Mouse (Mus musculus): ENCODE measurements around the gene Catip.

The Catip gene

DNA sequence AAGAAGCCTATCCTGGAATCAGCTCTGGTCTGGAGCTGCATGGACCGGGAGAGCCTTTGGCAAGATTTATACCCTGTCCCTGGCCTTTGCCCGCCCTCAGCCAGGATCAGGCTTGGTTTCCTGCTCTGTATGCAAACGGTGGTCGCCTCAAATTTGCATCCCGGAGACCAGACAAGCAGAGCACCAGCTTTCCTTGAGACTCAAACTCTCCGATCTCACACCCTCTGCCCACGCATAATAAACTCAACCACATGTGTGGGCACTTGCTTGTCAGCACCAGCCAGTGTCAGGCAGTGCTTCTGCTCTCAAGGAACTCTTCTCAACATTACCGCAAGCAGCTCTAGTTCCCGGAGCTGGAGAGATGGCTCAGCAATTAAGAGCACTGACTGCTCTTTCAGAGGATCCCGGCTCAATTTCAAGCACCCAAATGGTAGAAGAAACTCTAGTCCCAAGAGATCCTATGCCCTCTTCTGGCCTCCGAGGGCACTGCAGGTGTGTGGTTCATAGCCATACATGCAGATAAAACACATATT lies 36.1 kb downstream of the Catip start:
- in situ Hi-C loops (cut with MseI, MboI) = no loop called here

DNA sequence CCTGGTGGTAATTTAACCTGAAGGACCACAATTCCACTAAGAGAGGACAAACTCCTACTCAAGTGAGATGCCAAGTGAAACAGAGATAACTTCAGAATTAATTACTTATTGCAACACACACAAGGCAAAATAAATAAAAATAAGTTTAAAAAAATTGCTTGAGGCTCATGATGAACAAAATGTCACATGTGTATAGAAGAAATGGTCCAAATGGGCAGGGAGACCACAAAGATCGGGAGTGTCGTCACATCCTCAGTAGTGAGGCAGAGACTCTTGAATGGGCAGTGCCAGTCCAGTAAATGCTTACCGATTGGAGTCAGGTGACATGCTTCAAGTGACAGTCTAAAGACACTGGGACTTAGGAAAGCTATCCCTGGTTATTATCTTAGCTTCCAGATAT lies 38.6 kb downstream of the Catip start:
- in situ Hi-C loops (cut with MseI, MboI) = no loop called here

DNA sequence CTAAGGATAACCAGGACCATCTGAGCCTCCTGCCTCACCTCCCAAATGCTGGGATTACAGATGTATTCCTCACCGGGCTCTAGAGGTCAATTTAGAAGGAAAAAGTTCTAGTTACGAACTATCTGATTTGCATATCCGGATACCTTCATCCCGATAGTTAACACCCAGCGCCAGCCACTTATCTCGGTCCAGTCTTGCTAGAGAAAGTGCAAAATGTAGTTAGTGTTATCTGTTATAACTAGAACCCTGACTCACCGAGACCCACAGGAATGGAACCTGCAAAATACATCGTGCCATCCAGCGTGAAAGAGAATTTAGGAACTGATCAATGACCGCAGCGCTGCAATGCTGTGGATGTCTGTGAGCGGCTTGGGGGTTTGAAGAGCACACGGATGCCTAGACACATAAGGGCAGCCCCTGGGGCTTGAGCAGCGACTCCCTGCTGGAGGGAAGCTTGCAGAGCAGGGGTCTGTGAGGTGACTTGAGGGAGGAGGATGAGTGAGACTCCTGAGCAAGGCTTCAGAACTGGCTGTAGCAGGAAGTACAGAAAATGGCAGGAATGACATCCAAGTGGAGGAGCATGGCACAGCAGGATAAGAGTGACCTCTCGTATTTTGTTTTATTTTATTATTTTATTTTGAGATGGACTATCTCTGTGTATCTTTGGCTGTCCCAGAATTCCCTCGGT lies 39.3 kb downstream of the Catip start:
- in situ Hi-C loops (cut with MseI, MboI) = no loop called here

DNA sequence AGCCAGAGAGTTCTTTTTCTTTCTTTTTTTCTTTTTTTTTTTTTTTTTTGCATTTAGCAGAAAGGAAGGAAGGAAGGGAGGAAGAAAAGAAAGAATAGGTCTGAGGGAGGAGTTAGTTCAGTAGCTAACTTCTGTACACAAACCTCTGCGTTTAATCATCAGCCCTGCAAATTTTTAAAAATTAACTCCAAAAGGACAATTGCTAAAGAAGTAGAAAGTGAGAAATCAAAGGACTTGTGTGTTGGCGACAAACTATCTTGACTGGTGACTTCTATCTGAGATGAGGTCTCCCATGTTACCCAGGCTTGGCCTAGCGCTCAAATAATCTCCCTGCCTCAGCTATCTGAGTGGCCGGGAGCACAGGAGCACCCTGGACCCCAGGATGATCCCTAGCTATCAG lies 42.3 kb downstream of the Catip start:
- in situ Hi-C loops (cut with MseI, MboI) = no loop called here

DNA sequence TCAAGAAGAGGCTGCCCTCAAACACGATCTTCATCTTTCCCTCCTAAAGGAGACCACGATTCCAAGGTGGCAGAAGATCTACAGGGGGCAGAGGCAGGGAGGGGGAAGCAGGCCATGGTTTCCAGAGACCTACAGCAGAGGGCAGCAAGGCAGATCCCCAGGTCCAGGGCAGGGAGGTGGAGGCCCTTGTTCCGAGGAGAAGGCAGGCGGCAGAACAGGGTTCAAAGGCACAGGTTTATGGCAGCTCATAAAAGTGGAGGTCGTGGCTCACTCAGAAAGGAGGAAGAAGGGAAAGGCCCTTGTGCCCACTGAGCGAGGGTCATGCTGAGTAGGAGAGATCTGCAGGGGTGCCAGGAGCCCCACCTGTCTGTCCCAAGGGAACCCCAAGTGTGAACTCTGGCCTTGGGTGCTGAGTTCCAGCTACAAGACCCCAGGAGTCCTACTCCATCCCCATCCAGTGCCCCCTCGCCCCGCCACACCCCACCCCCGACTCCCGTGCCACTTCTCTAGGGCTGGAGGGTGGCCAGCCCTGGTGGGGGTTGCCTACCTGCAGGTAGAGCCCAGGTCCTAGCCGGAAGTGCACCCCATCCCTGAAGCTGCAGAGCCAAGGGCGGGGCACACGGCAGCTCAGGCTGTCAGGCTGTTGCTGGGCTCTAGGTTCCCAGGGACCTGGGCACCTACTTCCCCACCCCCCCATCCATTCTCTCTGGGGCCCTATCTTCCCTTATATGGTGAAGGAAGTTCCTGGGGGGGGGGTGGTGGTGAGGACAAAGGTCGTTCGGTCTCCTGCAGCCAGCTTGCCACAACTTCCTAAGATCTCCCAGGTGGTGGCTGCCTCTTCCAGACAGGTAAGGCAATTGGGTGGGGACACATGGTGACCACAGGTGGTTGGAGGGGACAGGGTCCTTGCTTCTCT lies 46.9 kb downstream of the Catip start, which contains the start of gene Vil1:
TSS of gene Vil1 (plus strand) at position 788 of the 916 bp plus-strand sequence.
- in situ Hi-C loops (cut with MseI, MboI) = no loop called here

DNA sequence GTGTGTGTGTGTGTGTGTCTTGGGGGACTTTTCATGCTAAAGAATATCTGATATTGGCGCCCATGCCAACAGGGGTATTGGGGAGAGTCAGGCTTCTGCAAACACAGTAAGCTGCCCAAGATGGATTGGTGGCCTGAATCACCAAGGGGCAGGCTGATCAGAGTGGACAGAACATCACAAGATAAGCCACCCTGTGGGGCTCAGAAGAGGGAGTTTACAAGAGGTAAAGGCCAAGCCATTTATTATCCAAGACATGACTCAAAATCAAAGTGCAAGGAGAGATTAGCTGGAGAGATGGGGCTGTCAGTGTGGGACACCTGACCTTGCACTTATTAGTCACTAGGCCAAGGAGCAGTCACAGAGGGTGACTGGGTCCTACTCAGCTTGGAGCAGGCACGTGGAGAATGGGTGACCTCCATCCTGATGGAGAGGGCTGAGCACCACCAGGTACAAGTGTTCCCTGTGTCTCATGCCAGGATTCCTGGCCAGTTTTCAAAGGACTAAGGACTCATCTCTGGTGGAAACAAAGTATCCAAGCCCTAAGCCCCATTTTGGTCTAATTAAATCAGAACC lies 49.9 kb downstream of the Catip start:
- in situ Hi-C loops (cut with MseI, MboI) = no loop called here

- in situ Hi-C loops (cut with MseI, MboI) = no loop called here
Observed at GRCm38 (mm10) chr1:74412711-74413110, 50.8 kb downstream of the Catip start.

GRCm38 (mm10) chr1:74415143-74415542 lies 53.2 kb downstream of the Catip start:
- in situ Hi-C loops (cut with MseI, MboI) = no loop called here
